Mouse (Mus musculus): ENCODE measurements around the gene Rsph1. TPM values are rescaled to one million over a fixed set of nuclear protein-coding genes. Genes with fewer than 3 reads are reported as not detected.

The Rsph1 gene
- polyA plus RNA-seq, 1 experiment from 2014 or later: 1.3 TPM

- Histone ChIP-seq H3K4me2 (ENCODE audit: low read length) (no peak overlapping the region), H3K27ac (replicated peaks in 1 of 2; ENCODE audit: control insufficient read depth in 1 of 2, insufficient read depth in 1 of 2, low read depth in 2 of 2, low read length in 2 of 2) (no peak overlapping the region), H3K4me3 (ENCODE audit: control insufficient read depth in 1 of 2, insufficient read depth in 1 of 2, low read depth in 1 of 2, low read length in 2 of 2) (no peak overlapping the region), H3K27me3 (ENCODE audit: control insufficient read depth, insufficient read depth, low read length) (no peaks in the 10 kb centered on the region; the same call in 1 of the 2 replicates), H3K9me3 (ENCODE audit: control insufficient read depth, low read length) (no peaks in the 10 kb centered on the region), H3K9ac (ENCODE audit: low read length) (no peak overlapping the region), H3K36me3 (ENCODE audit: control insufficient read depth, insufficient read depth, low read length) (no peaks in the 10 kb centered on the region), H3K4me1 (ENCODE audit: control insufficient read depth in 2 of 2, insufficient read depth in 2 of 2, low read length in 2 of 2) (peaks cover 0 to 2% of the 10 kb centered on the region in 2 experiments; a peak in 2 of 4 replicates)
- WGBS: 87% methylated on average over 6 of the region's 6 CpGs
- ATAC-seq (ENCODE audit: insufficient number of reproducible peaks, insufficient read depth, low FRiP score, low read depth): no peak
These were observed 65.3 kb downstream of the Rsph1 start for GRCm38 (mm10) chr17:31211881-31212280.

GRCm38 (mm10) chr17:31210299-31210698 is 66.9 kb downstream of the Rsph1 start:
- H3K4me3 ChIP-seq (ENCODE audit: control insufficient read depth in 1 of 2, insufficient read depth in 1 of 2, low read depth in 1 of 2, low read length in 2 of 2): no peak overlapping the region
- 56% methylated on average over 7 of the region's 7 CpGs for WGBS
- no peak overlapping the region for H3K4me2 ChIP-seq (ENCODE audit: low read length)
- no peaks in the 10 kb centered on the region for H3K9me3 ChIP-seq (ENCODE audit: control insufficient read depth, low read length)
- no peak overlapping the region for H3K27ac ChIP-seq (replicated peaks in 1 of 2; ENCODE audit: control insufficient read depth in 1 of 2, insufficient read depth in 1 of 2, low read depth in 2 of 2, low read length in 2 of 2)
- no peaks in the 10 kb centered on the region; the same call in 1 of the 2 replicates for H3K27me3 ChIP-seq (ENCODE audit: control insufficient read depth, insufficient read depth, low read length)
- no peak for ATAC-seq (ENCODE audit: insufficient number of reproducible peaks, insufficient read depth, low FRiP score, low read depth)
- H3K36me3 ChIP-seq (ENCODE audit: control insufficient read depth, insufficient read depth, low read length): no peaks in the 10 kb centered on the region
- peaks cover 0 to 2% of the 10 kb centered on the region in 2 experiments; a peak in 2 of 4 replicates for H3K4me1 ChIP-seq (ENCODE audit: control insufficient read depth in 2 of 2, insufficient read depth in 2 of 2, low read length in 2 of 2)
- H3K9ac ChIP-seq (ENCODE audit: low read length): no peak overlapping the region

GRCm38 (mm10) chr17:31209376-31209930 is 67.7 kb downstream of the Rsph1 start:
- Histone ChIP-seq H3K9me3 (ENCODE audit: control insufficient read depth, low read length) (no peaks in the 10 kb centered on the region), H3K36me3 (ENCODE audit: control insufficient read depth, insufficient read depth, low read length) (no peaks in the 10 kb centered on the region), H3K4me1 (ENCODE audit: control insufficient read depth in 2 of 2, insufficient read depth in 2 of 2, low read length in 2 of 2) (peaks cover 0 to 2% of the 10 kb centered on the region in 2 experiments; a peak in 2 of 4 replicates), H3K4me2 (ENCODE audit: low read length) (no peak overlapping the region), H3K9ac (ENCODE audit: low read length) (no peak overlapping the region), H3K27me3 (ENCODE audit: control insufficient read depth, insufficient read depth, low read length) (no peaks in the 10 kb centered on the region; the same call in 1 of the 2 replicates), H3K4me3 (ENCODE audit: control insufficient read depth in 1 of 2, insufficient read depth in 1 of 2, low read depth in 1 of 2, low read length in 2 of 2) (no peak overlapping the region), H3K27ac (replicated peaks in 1 of 2; ENCODE audit: control insufficient read depth in 1 of 2, insufficient read depth in 1 of 2, low read depth in 2 of 2, low read length in 2 of 2) (no peak overlapping the region)
- WGBS: 88% methylated on average over 11 of the region's 11 CpGs
- ATAC-seq (ENCODE audit: insufficient number of reproducible peaks, insufficient read depth, low FRiP score, low read depth): no peak

- H3K4me3 ChIP-seq (ENCODE audit: control insufficient read depth in 1 of 2, insufficient read depth in 1 of 2, low read depth in 1 of 2, low read length in 2 of 2): no peak overlapping the region
These were observed 68.5 kb downstream of the Rsph1 start for GRCm38 (mm10) chr17:31208654-31209053.

GRCm38 (mm10) chr17:31207771-31208334 is 69.3 kb downstream of the Rsph1 start, which contains the start of gene Ubash3a:
Gene Ubash3a, plus strand, starts transcription at chr17:31207873.
- Histone ChIP-seq H3K4me1 (ENCODE audit: control insufficient read depth in 2 of 2, insufficient read depth in 2 of 2, low read length in 2 of 2) (peaks cover 0 to 2% of the 10 kb centered on the region in 2 experiments; a peak in 2 of 4 replicates), H3K9ac (ENCODE audit: low read length) (no peak within 1 kb of the TSS), H3K27ac (replicated peaks in 1 of 2; ENCODE audit: control insufficient read depth in 1 of 2, insufficient read depth in 1 of 2, low read depth in 2 of 2, low read length in 2 of 2) (no peak within 1 kb of the TSS), H3K36me3 (ENCODE audit: control insufficient read depth, insufficient read depth, low read length) (no peaks in the 10 kb centered on the region), H3K9me3 (ENCODE audit: control insufficient read depth, low read length) (no peaks in the 10 kb centered on the region), H3K27me3 (ENCODE audit: control insufficient read depth, insufficient read depth, low read length) (no peaks in the 10 kb centered on the region; the same call in 1 of the 2 replicates), H3K4me3 (ENCODE audit: control insufficient read depth in 1 of 2, insufficient read depth in 1 of 2, low read depth in 1 of 2, low read length in 2 of 2) (no peak within 1 kb of the TSS), H3K4me2 (ENCODE audit: low read length) (no peak within 1 kb of the TSS)
- no peak for ATAC-seq (ENCODE audit: insufficient number of reproducible peaks, insufficient read depth, low FRiP score, low read depth)
- 30% methylated on average over 12 of the region's 12 CpGs for WGBS

More at GRCm38 (mm10) chr17:31208654-31209053, 68.5 kb downstream of the Rsph1 start:
- ATAC-seq (ENCODE audit: insufficient number of reproducible peaks, insufficient read depth, low FRiP score, low read depth): no peak
- no peak overlapping the region for H3K4me2 ChIP-seq (ENCODE audit: low read length)
- H3K9ac ChIP-seq (ENCODE audit: low read length): no peak overlapping the region
- no peaks in the 10 kb centered on the region; the same call in 1 of the 2 replicates for H3K27me3 ChIP-seq (ENCODE audit: control insufficient read depth, insufficient read depth, low read length)
- 81% methylated on average over 8 of the region's 8 CpGs for WGBS
- H3K9me3 ChIP-seq (ENCODE audit: control insufficient read depth, low read length): no peaks in the 10 kb centered on the region
- H3K27ac ChIP-seq (replicated peaks in 1 of 2; ENCODE audit: control insufficient read depth in 1 of 2, insufficient read depth in 1 of 2, low read depth in 2 of 2, low read length in 2 of 2): no peak overlapping the region
- no peaks in the 10 kb centered on the region for H3K36me3 ChIP-seq (ENCODE audit: control insufficient read depth, insufficient read depth, low read length)
- peaks cover 0 to 2% of the 10 kb centered on the region in 2 experiments; a peak in 2 of 4 replicates for H3K4me1 ChIP-seq (ENCODE audit: control insufficient read depth in 2 of 2, insufficient read depth in 2 of 2, low read length in 2 of 2)

Other genes with a start within 250 kb of the Rsph1 start
- gene Abcg1, start 219.7 kb downstream of the Rsph1 start, polyA plus RNA-seq (2014; fragmentation: Nextera tagmentation; extraction: Ambion mirVana): 10.1 and 10.8 TPM in 2 replicates
- gene Tff3, start 147.7 kb downstream of the Rsph1 start, polyA plus RNA-seq (2014; fragmentation: Nextera tagmentation; extraction: Ambion mirVana): not detected in 2 replicates
- gene Tff2, start 133.1 kb downstream of the Rsph1 start, polyA plus RNA-seq (2014; fragmentation: Nextera tagmentation; extraction: Ambion mirVana): not detected in 2 replicates
- gene Tff1, start 112.1 kb downstream of the Rsph1 start, polyA plus RNA-seq (2014; fragmentation: Nextera tagmentation; extraction: Ambion mirVana): not detected in 2 replicates
- gene Tmprss3, start 78.4 kb downstream of the Rsph1 start, polyA plus RNA-seq (2014; fragmentation: Nextera tagmentation; extraction: Ambion mirVana): 0.09 TPM in 1 of 2 replicates, not detected in the other
- 0.50 TPM in 1 of 2 replicates, not detected in the other for gene Ubash3a, start 69.5 kb downstream of the Rsph1 start, polyA plus RNA-seq (2014; fragmentation: Nextera tagmentation; extraction: Ambion mirVana)
- gene Slc37a1, start 9.4 kb upstream of the Rsph1 start, polyA plus RNA-seq (2014; fragmentation: Nextera tagmentation; extraction: Ambion mirVana): 8.0 and 9.1 TPM in 2 replicates
- gene Pde9a, start 108.8 kb upstream of the Rsph1 start, polyA plus RNA-seq (2014; fragmentation: Nextera tagmentation; extraction: Ambion mirVana): 6.6 and 9.1 TPM in 2 replicates
- gene Wdr4, start 242.6 kb upstream of the Rsph1 start, polyA plus RNA-seq (2014; fragmentation: Nextera tagmentation; extraction: Ambion mirVana): 16.7 and 17.9 TPM in 2 replicates
- 748 and 805 TPM in 2 replicates for gene Ndufv3, start 242.7 kb upstream of the Rsph1 start, polyA plus RNA-seq (2014; fragmentation: Nextera tagmentation; extraction: Ambion mirVana)

All from heart, embryonic 14.5 days (tissue).